Comparison of ENCODE assay signal across 14 mouse cellular contexts in genomic region chr9:32529594-32529993, GRCm38 (mm10). TPM values are rescaled to one million over a fixed set of nuclear protein-coding genes. Genes with fewer than 3 reads are reported as not detected.
DNase-seq lines count a peak whose midpoint lies in the region; ATAC-seq and TF ChIP-seq lines count a peak whose summit lies in the region.
"Had no signal": no experiment of that assay in that cellular context is flagged by ENCODE, and none has a peak within 500 bp of the region (broad histone marks: within the 10 kb centered on the region; RNA-seq: fewer than 3 reads in every experiment).

No protein-coding gene starts in this region.

- peak; percentile 63 for ATAC-seq in common myeloid progenitor, adult 5-6 weeks (replicated peaks; ENCODE audit: low read depth, poor library complexity, severe bottlenecking)
- ATAC-seq in midbrain, embryonic 14.5 days (ENCODE audit: low FRiP score, low TSS enrichment): no peak
- ATAC-seq: forebrain, embryonic 14.5 days; Patski had no signal

- TF ChIP-seq POLR2A in bone marrow macrophage, adult 2 months (IDR thresholded peaks at IDR 0.05; ENCODE audit: borderline replicate concordance, low read depth, low read length): no peak

- no peak overlapping the region for H3K9ac ChIP-seq in midbrain, embryonic 14.5 days (replicated peaks; ENCODE audit: low read length)

- H3K9me3 ChIP-seq in midbrain, embryonic 14.5 days (ENCODE audit: control insufficient read depth, low read length): no peaks in the 10 kb centered on the region
- H3K9me3 ChIP-seq: limb, embryonic 10.5 days had no signal

- H3K27me3 ChIP-seq in midbrain, embryonic 14.5 days (ENCODE audit: control insufficient read depth, insufficient read depth, low read length): no peaks in the 10 kb centered on the region
- H3K27me3 ChIP-seq: Patski had no signal

- no peaks in the 10 kb centered on the region for H3K36me3 ChIP-seq in midbrain, embryonic 14.5 days (ENCODE audit: control insufficient read depth, insufficient read depth, low read length)

- H3K4me3 ChIP-seq in bone marrow macrophage, adult 2 months (ENCODE audit: insufficient read depth, low read length): no peak overlapping the region
- H3K4me3 ChIP-seq in midbrain, embryonic 14.5 days (replicated peaks; ENCODE audit: low read depth, low read length): no peak overlapping the region
- H3K4me3 ChIP-seq: limb, embryonic 10.5 days had no signal

- H3K4me2 ChIP-seq in midbrain, embryonic 14.5 days (ENCODE audit: low read length): no peak overlapping the region

- no peak for TF ChIP-seq CTCF in bone marrow macrophage, adult 2 months (IDR thresholded peaks at IDR 0.05; ENCODE audit: low read depth, low read length)

- H3K4me1 ChIP-seq in bone marrow macrophage, adult 2 months (ENCODE audit: control insufficient read depth, insufficient read depth, low read length): peaks cover 48% of the 10 kb centered on the region
- no peaks in the 10 kb centered on the region for H3K4me1 ChIP-seq in midbrain, embryonic 14.5 days (ENCODE audit: control insufficient read depth, insufficient read depth, low read length)

- peak; percentile 35 for DNase-seq in kidney, adult 11 months
- no peak for DNase-seq in kidney, postnatal 4 days
- DNase-seq in kidney, postnatal 10 days: peak; percentile 33
- DNase-seq in midbrain, embryonic 14.5 days: no peak
- no peak for DNase-seq in frontal cortex, postnatal 14 days (ENCODE audit: low spot score in 2 of 2)
- no peak for DNase-seq in layer of hippocampus, adult 18-20 months (ENCODE audit: low spot score in 2 of 2)
- DNase-seq: cerebellum, postnatal 25 days; gastrocnemius, postnatal 25 days; thymus, adult 2 months had no signal

- H3K27ac ChIP-seq in bone marrow macrophage, adult 2 months (ENCODE audit: insufficient read depth, low read depth, low read length): peak overlapping the region; percentile 2; the same call in 1 of the 2 replicates
- H3K27ac ChIP-seq in midbrain, embryonic 14.5 days (replicated peaks; ENCODE audit: low read depth, low read length): no peak overlapping the region
- H3K27ac ChIP-seq: limb, embryonic 10.5 days had no signal

- whole genome bisulfite sequencing in midbrain, embryonic 14.5 days: 93% methylated on average over 5 of the region's 5 CpGs

RNA-seq across cellular contexts. Expression of gene Fli1, which starts 13.1 kb away (rescaled TPM):
- 124 and 127 TPM in 2 replicates for polyA plus RNA-seq in bone marrow macrophage, adult 2 months (2012; ENCODE audit: insufficient read depth, insufficient read length, missing spikeins)
- 88.2 and 91.2 TPM in 2 replicates for total RNA-seq in common myeloid progenitor, adult 5-6 weeks (2017)
- 4.0 and 7.9 TPM in 2 replicates for polyA plus RNA-seq in midbrain, embryonic 14.5 days (2014; fragmentation: Nextera tagmentation; extraction: Ambion mirVana)
- 1 to 10 TPM; 4.1 to 5.4 TPM for total RNA-seq in layer of hippocampus, adult 18-20 months (2021)

Comparison
In these comparisons a context has a peak if more than half of its experiments do, and no peak if none do; other contexts are left out.
1. DNase-seq: peak in kidney, adult 11 months (single experiment) and kidney, postnatal 10 days (single experiment); none in kidney, postnatal 4 days (0 of 2), midbrain, embryonic 14.5 days (single experiment), frontal cortex, postnatal 14 days (0 of 2) and layer of hippocampus, adult 18-20 months (0 of 2).
2. RNA of gene Fli1, which starts 13.1 kb away (total RNA-seq): 88.2 to 91.2 TPM in common myeloid progenitor, adult 5-6 weeks; 4.1 to 5.4 TPM in layer of hippocampus, adult 18-20 months; every median in the first group is over 10 times any median in the second.